Mouse (Mus musculus) MEL (cell line): ENCODE results near the gene Golga1. TPM values are rescaled to one million over a fixed set of nuclear protein-coding genes. Genes with fewer than 3 reads are reported as not detected.
A peak's percentile ranks its signal among the peaks of the same experiment; 100 is the strongest.
"Not testable (repeated sequence)": the region's sequence is repeated elsewhere in the genome, so short reads cannot be mapped to it uniquely, and the experiment has no call there.

Experiments used
- DNase-seq: peaks from one replicate; pipeline ENCODE4 v3.0.0; 2011; ENCODE audit warnings: low read depth, low spot score
- H3K27ac ChIP-seq: 2 replicates; pipeline ENCODE4 v1.5.1; 2012; ENCODE audit warnings: low read depth, mild to moderate bottlenecking, control low read depth, low read length, moderate library complexity; ENCODE audit not compliant: control insufficient read depth
- H3K27me3 ChIP-seq, 2 experiments: fragments of 150-350 bp in 1 of 2; sonication (generic) in 1 of 2; 2 replicates each; pipeline ENCODE4 v1.6.1; 2012; ENCODE audit warnings: low read length in 2 of 2, mild to moderate bottlenecking in 2 of 2, improper control_type of control experiment in 1 of 2, moderate library complexity in 1 of 2; ENCODE audit not compliant: insufficient read depth in 2 of 2, control insufficient read depth in 1 of 2
- H3K36me3 ChIP-seq, 2 experiments: 2 replicates each; pipeline ENCODE4 v1.6.1; 2012 to 2014; ENCODE audit warnings: low read length in 2 of 2, improper control_type of control experiment in 1 of 2, inconsistent platforms in 1 of 2, mild to moderate bottlenecking in 1 of 2; ENCODE audit not compliant: insufficient read depth in 2 of 2, control insufficient read depth in 1 of 2
- H3K4me1 ChIP-seq, 2 experiments: fragments of 150-350 bp in 1 of 2; sonication (generic) in 1 of 2; 2 replicates each; pipeline ENCODE4 v1.6.1; 2012; ENCODE audit warnings: low read length in 2 of 2, improper control_type of control experiment in 1 of 2, mild to moderate bottlenecking in 1 of 2; ENCODE audit not compliant: insufficient read depth in 2 of 2, control insufficient read depth in 1 of 2
- H3K4me3 ChIP-seq, 2 experiments: fragments of 150-350 bp in 1 of 2; sonication (generic) in 1 of 2; 2 replicates each; pipeline ENCODE4 v1.5.1; 2012; ENCODE audit warnings: low read depth in 2 of 2, low read length in 2 of 2, mild to moderate bottlenecking in 2 of 2, moderate library complexity in 2 of 2, control low read depth in 1 of 2, improper control_type of control experiment in 1 of 2; ENCODE audit not compliant: control insufficient read depth in 1 of 2, insufficient read depth in 1 of 2
- H3K79me2 ChIP-seq: 2 replicates; pipeline ENCODE4 v1.6.1; 2012; ENCODE audit warnings: mild to moderate bottlenecking, low read length, moderate library complexity; ENCODE audit not compliant: control insufficient read depth, poor library complexity, insufficient read depth
- H3K9ac ChIP-seq: 2 replicates; pipeline ENCODE4 v1.6.1; 2012; ENCODE audit warnings: low read depth, mild to moderate bottlenecking, control low read depth, low read length, moderate library complexity; ENCODE audit not compliant: control insufficient read depth, poor library complexity, severe bottlenecking
- H3K9me3 ChIP-seq: fragments of 150-350 bp; sonication (generic); replicated peaks from 2 replicates; pipeline ENCODE4 v1.6.1; 2012; ENCODE audit warnings: mild to moderate bottlenecking, low read length, improper control_type of control experiment, moderate library complexity; ENCODE audit not compliant: insufficient read depth
- BHLHE40 ChIP-seq: IDR thresholded peaks from 2 replicates; pipeline ENCODE4 v1.6.1; 2012; ENCODE audit warnings: low read depth, mild to moderate bottlenecking, inconsistent platforms, low read length, improper control_type of control experiment, borderline replicate concordance
- CHD1 ChIP-seq: IDR thresholded peaks from 2 replicates; pipeline ENCODE4 v1.6.1; 2012; ENCODE audit warnings: low read depth, mild to moderate bottlenecking, inconsistent platforms, low read length, improper control_type of control experiment
- EP300 ChIP-seq, 2 experiments: IDR thresholded peaks; 2 replicates each; pipeline ENCODE4 v1.6.1; 2011; ENCODE audit warnings: improper control_type of control experiment in 2 of 2, low read length in 2 of 2, low read depth in 1 of 2, mild to moderate bottlenecking in 1 of 2
- ETS1 ChIP-seq: IDR thresholded peaks from 2 replicates; pipeline ENCODE4 v1.6.1; 2012; ENCODE audit warnings: low read depth, mild to moderate bottlenecking, inconsistent platforms, low read length, improper control_type of control experiment, moderate library complexity
- HCFC1 ChIP-seq: IDR thresholded peaks from 2 replicates; pipeline ENCODE4 v1.6.1; 2012; ENCODE audit warnings: low read depth, mild to moderate bottlenecking, inconsistent platforms, low read length, improper control_type of control experiment, moderate library complexity
- KAT2A ChIP-seq: conservative IDR thresholded peaks from 2 replicates; pipeline ENCODE4 v1.6.1; 2012; ENCODE audit warnings: low read depth, low read length, improper control_type of control experiment, inconsistent platforms
- MAFK ChIP-seq: IDR thresholded peaks from 2 replicates; pipeline ENCODE4 v1.6.1; 2011; ENCODE audit warnings: low read depth, mild to moderate bottlenecking, low read length, improper control_type of control experiment, borderline replicate concordance
- MAZ ChIP-seq: IDR thresholded peaks from 2 replicates; pipeline ENCODE4 v1.6.1; 2012; ENCODE audit warnings: low read depth, mild to moderate bottlenecking, inconsistent platforms, low read length, improper control_type of control experiment
- MYB ChIP-seq: IDR thresholded peaks from 2 replicates; pipeline ENCODE4 v1.6.1; 2011; ENCODE audit warnings: mild to moderate bottlenecking, low read depth, low read length, improper control_type of control experiment
- MYC ChIP-seq: IDR thresholded peaks from 2 replicates; pipeline ENCODE4 v1.6.1; 2011; ENCODE audit warnings: low read depth, mild to moderate bottlenecking, low read length, improper control_type of control experiment, moderate library complexity
- RAD21 ChIP-seq: IDR thresholded peaks from 2 replicates; pipeline ENCODE4 v1.6.1; 2011; ENCODE audit warnings: mild to moderate bottlenecking, low read depth, low read length, improper control_type of control experiment
- RCOR1 ChIP-seq: IDR thresholded peaks from 2 replicates; pipeline ENCODE4 v1.6.1; 2012; ENCODE audit warnings: low read depth, mild to moderate bottlenecking, inconsistent platforms, low read length, improper control_type of control experiment
- SIN3A ChIP-seq: IDR thresholded peaks from 2 replicates; pipeline ENCODE4 v1.6.1; 2012; ENCODE audit warnings: low read length, improper control_type of control experiment, inconsistent platforms
- SMC3 ChIP-seq: IDR thresholded peaks from 2 replicates; pipeline ENCODE4 v1.6.1; 2011; ENCODE audit warnings: low read depth, low read length, improper control_type of control experiment
- TAL1 ChIP-seq: IDR thresholded peaks from 2 replicates; pipeline ENCODE4 v1.6.1; 2012; ENCODE audit warnings: mild to moderate bottlenecking, inconsistent platforms, low read length, moderate library complexity, mixed read lengths
- TBP ChIP-seq: IDR thresholded peaks from 2 replicates; pipeline ENCODE4 v1.8.0; 2011; ENCODE audit warnings: low read depth, low read length, improper control_type of control experiment
- TCF12 ChIP-seq: IDR thresholded peaks from 2 replicates; pipeline ENCODE4 v1.6.1; 2014; ENCODE audit warnings: low read depth, mild to moderate bottlenecking, inconsistent platforms, low read length, improper control_type of control experiment, moderate library complexity
- USF2 ChIP-seq, 2 experiments: IDR thresholded peaks; 2 replicates each; pipeline ENCODE4 v1.6.1; 2011 to 2012; ENCODE audit warnings: improper control_type of control experiment in 2 of 2, low read length in 2 of 2, borderline replicate concordance in 1 of 2, inconsistent platforms in 1 of 2, low read depth in 1 of 2, mild to moderate bottlenecking in 1 of 2; ENCODE audit not compliant: insufficient read depth in 1 of 2
- ZKSCAN1 ChIP-seq: IDR thresholded peaks from 2 replicates; pipeline ENCODE4 v1.6.1; 2012; ENCODE audit warnings: low read depth, mild to moderate bottlenecking, inconsistent platforms, low read length, improper control_type of control experiment, moderate library complexity
- ZNF384 ChIP-seq: IDR thresholded peaks from 2 replicates; pipeline ENCODE4 v1.6.1; 2012; ENCODE audit warnings: low read depth, mild to moderate bottlenecking, inconsistent platforms, low read length, improper control_type of control experiment
- polyA plus RNA-seq, 2 experiments: library from polyadenylated mRNA; stranded (reverse) in 1 of 2; unstranded in 1 of 2; fragments of >175 nt in 1 of 2; fragments of >200 nt in 1 of 2; gene quantifications; 2 replicates each; pipeline versions ENCODE4 v1.2.1 to v1.2.4; 2012; ENCODE audit warnings: low replicate concordance in 2 of 2, low read depth in 1 of 2; ENCODE audit not compliant: insufficient read length in 2 of 2, insufficient read depth in 1 of 2, missing spikeins in 1 of 2
- total RNA-seq: library from RNA; depleted of rRNA; stranded (reverse); fragments of 300-350 nt; gene quantifications from 2 replicates; pipeline ENCODE4 v1.2.3, GENCODE M21; 2012

Gene Golga1
- total and polyA plus RNA-seq, 3 experiments: 7.3 to 12.9 TPM; not detected in 1

- no peak for DNase-seq
- Histone ChIP-seq H3K4me3 (no peak overlapping the region), H3K4me1 (peaks cover 16 to 23% of the 10 kb centered on the region in 2 experiments)
These were observed 53.4 kb downstream of the Golga1 start for GRCm38 (mm10) chr2:39011971-39012370.

DNA sequence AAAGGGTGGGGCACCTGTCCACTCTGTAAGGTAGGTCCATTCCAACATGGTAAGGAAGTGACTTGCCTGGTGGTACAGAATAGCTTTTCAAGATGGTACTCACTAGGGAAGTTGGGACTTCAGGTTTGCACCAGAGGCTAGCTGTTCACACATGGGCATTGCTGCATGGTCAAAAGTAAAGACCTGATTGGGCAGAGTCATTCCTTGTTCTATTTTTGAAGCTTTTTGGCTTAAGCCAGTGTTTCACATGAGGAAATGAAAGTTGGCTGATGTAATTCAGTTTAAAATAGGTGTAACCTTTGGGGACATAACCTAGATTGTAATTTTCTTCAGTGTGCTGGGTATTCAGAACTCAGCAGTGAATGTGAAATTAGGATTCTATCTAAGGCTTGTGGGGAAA lies 54.1 kb downstream of the Golga1 start:
- peaks cover 19 to 28% of the 10 kb centered on the region in 2 experiments for H3K4me1 ChIP-seq
- H3K9me3 ChIP-seq: no peaks in the 10 kb centered on the region
- peak overlapping the region; percentile 63 for H3K27ac ChIP-seq
- peak overlapping the region; percentile 23; the same call in 1 of the 2 replicates for H3K9ac ChIP-seq
- peak; percentile 55 for DNase-seq
- peaks cover 9 to 28% of the 10 kb centered on the region in 2 experiments for H3K36me3 ChIP-seq
- no peaks in the 10 kb centered on the region for H3K27me3 ChIP-seq
- TF ChIP-seq CHD1 (no peak), KAT2A (0 out of 2 replicates have a peak, but pooled peaks have one; percentile 25)
- H3K79me2 ChIP-seq: peaks cover 31% of the 10 kb centered on the region
- H3K4me3 ChIP-seq: no peak overlapping the region

More at GRCm38 (mm10) chr2:39011971-39012370, 53.4 kb downstream of the Golga1 start:
- Histone ChIP-seq H3K9ac (no peak overlapping the region), H3K27ac (no peak overlapping the region; the same call in 1 of the 2 replicates), H3K9me3 (no peaks in the 10 kb centered on the region), H3K36me3 (peaks cover 9 to 24% of the 10 kb centered on the region in 2 experiments), H3K79me2 (peaks cover 30% of the 10 kb centered on the region), H3K27me3 (no peaks in the 10 kb centered on the region)
- TF ChIP-seq SIN3A (no peak), MAZ (no peak)

GRCm38 (mm10) chr2:39010144-39010543 lies 55.2 kb downstream of the Golga1 start:
- H3K9ac ChIP-seq, DNase-seq, H3K4me3 ChIP-seq, H3K9me3 ChIP-seq, H3K27me3 ChIP-seq, H3K27ac ChIP-seq: not testable (repeated sequence)
- peaks cover 9 to 28% of the 10 kb centered on the region in 2 experiments for H3K36me3 ChIP-seq
- H3K79me2 ChIP-seq: peaks cover 34% of the 10 kb centered on the region
- peak; percentile 52; the same call in 1 of the 2 replicates for TF ChIP-seq TBP
- H3K4me1 ChIP-seq: peaks cover 19 to 30% of the 10 kb centered on the region in 2 experiments

GRCm38 (mm10) chr2:39008954-39009365 lies 56.4 kb downstream of the Golga1 start:
- H3K27ac ChIP-seq: peak overlapping the region; percentile 80; the same call in 1 of the 2 replicates
- H3K9me3 ChIP-seq: no peaks in the 10 kb centered on the region
- H3K27me3 ChIP-seq: no peaks in the 10 kb centered on the region
- peaks cover 8 to 28% of the 10 kb centered on the region in 2 experiments; a peak in 3 of 4 replicates for H3K36me3 ChIP-seq
- peak; percentile 74 for DNase-seq
- H3K4me1 ChIP-seq: peaks cover 19 to 30% of the 10 kb centered on the region in 2 experiments
- H3K4me3 ChIP-seq: peak overlapping the region; percentile 65 to 85
- H3K9ac ChIP-seq: peak overlapping the region; percentile 96
- H3K79me2 ChIP-seq: peaks cover 45% of the 10 kb centered on the region
- TF ChIP-seq SMC3 (no peak), USF2 (IDR thresholded peaks at IDR 0.05; ENCODE audit: borderline replicate concordance in 1 of 2, insufficient read depth in 1 of 2, low read depth in 1 of 2, low read length in 2 of 2) (no peak), ZNF384 (peak; percentile 90), RAD21 (no peak), BHLHE40 (no peak), EP300 (IDR thresholded peaks at IDR 0.05; ENCODE audit: low read depth in 1 of 2, low read length in 2 of 2) (0 out of 4 replicates have a peak, but pooled peaks of 1 of the 2 experiments have one; percentile 21), ETS1 (peak; percentile 44), SIN3A (no peak), HCFC1 (no peak), TBP (no peak), TCF12 (no peak), TAL1 (no peak), MYB (no peak), MYC (no peak), MAFK (no peak), RCOR1 (peak; percentile 59; the same call in 1 of the 2 replicates), ZKSCAN1 (no peak)
